Mouse (Mus musculus) E14TG2a.4 (cell line): ENCODE data around the gene Lrrc32.

Experiments
- CTCF ChIP-seq: conservative IDR thresholded peaks from 2 replicates; pipeline ENCODE4 v1.5.1; 2014; ENCODE audit warnings: low read length
- NANOG ChIP-seq: IDR thresholded peaks from 2 replicates; pipeline ENCODE4 v1.6.1; 2014; ENCODE audit warnings: borderline replicate concordance, low read length, mixed read lengths
- POU5F1 ChIP-seq: IDR thresholded peaks from 2 replicates; pipeline ENCODE4 v1.6.1; 2014; ENCODE audit warnings: low read length, borderline replicate concordance

DNA sequence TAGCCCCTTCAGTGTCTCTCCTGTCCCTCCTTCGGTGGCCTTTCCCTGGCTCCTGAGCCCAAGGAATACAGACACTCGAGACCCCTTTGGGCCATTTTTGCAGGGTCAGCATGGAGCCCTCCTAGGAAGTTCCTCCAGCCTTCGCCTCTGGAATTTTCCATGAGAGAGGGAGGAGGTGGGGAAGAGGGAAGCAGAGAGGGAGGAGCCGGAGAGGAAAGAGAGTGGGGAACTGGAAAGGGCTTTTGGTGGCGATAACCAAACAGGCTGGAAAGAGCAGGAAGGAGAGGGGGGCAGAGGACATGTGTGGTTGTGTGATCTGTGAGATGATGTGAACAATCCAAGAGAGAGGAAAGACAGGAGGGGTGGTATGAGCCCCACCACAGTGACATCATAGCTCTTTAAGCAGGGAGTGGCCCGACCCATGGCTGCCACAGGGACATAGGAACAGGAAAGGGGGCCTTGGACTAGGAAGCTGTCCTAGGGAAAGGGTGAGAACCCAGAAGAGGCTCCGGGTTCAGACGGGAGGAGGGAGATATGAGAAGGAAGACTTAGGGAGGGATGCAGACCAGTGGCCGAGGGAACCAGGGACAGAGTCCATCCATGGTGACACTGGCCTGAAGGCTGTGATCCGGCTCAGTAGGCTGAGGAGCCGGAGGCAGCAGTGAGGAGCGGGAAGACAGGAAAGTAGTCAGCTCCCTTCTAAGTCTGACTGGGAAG is 6.4 kb upstream of the Lrrc32 start:
- TF ChIP-seq CTCF (no peak), POU5F1 (no peak), NANOG (no peak)
